Mouse (Mus musculus): ENCODE results near the gene Trpm3. TPM values are rescaled to one million over a fixed set of nuclear protein-coding genes. Genes with fewer than 3 reads are reported as not detected.

Trpm3 gene
- polyA plus RNA-seq, 1 experiment = not detected

- no peak overlapping the region for H3K4me3 ChIP-seq (replicated peaks)
- no peaks in the 10 kb centered on the region for H3K4me1 ChIP-seq
- no peaks in the 10 kb centered on the region for H3K27me3 ChIP-seq (replicated peaks)
- H3K36me3 ChIP-seq (replicated peaks; ENCODE audit: low read length) = no peaks in the 10 kb centered on the region
- H3K9me3 ChIP-seq = no peaks in the 10 kb centered on the region
- no peak for TF ChIP-seq FLI1 (IDR thresholded peaks at IDR 0.05; ENCODE audit: low read length)
- TF ChIP-seq GATA1 (IDR thresholded peaks at IDR 0.05; ENCODE audit: borderline replicate concordance, low read length) = no peak
Observed at GRCm38 (mm10) chr19:22700871-22701651, 562.2 kb downstream of the Trpm3 start.

DNA sequence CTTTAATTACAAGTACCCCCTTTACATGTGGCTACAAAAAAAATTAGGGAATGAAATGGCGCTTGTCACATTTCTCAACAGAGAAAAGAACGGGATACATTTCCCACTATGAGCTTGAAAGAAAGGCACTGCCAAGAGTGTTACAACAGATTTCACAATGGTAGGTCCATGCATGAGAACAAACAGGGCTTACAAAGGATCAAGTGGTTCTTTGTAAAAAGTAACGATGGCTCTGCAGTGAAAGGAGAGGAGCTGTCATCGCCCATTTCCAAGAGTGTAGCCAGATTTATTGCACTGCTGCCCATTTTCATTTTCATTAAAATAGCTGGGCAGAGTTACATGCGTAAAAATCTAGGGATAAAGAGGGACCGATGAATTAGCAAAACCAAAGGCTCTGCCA lies 565.0 kb downstream of the Trpm3 start:
- TF ChIP-seq GATA1 (IDR thresholded peaks at IDR 0.05; ENCODE audit: borderline replicate concordance, low read length) = no peak
- no peak for TF ChIP-seq FLI1 (IDR thresholded peaks at IDR 0.05; ENCODE audit: low read length)
- Histone ChIP-seq H3K36me3 (replicated peaks; ENCODE audit: low read length) (no peaks in the 10 kb centered on the region), H3K27me3 (replicated peaks) (no peaks in the 10 kb centered on the region), H3K4me1 (no peaks in the 10 kb centered on the region), H3K4me3 (replicated peaks) (no peak overlapping the region), H3K9me3 (no peaks in the 10 kb centered on the region)

GRCm38 (mm10) chr19:22705414-22705813 lies 566.6 kb downstream of the Trpm3 start:
- H3K4me1 ChIP-seq = no peaks in the 10 kb centered on the region
- H3K27me3 ChIP-seq (replicated peaks) = no peaks in the 10 kb centered on the region
- H3K9me3 ChIP-seq = no peaks in the 10 kb centered on the region
- TF ChIP-seq FLI1 (IDR thresholded peaks at IDR 0.05; ENCODE audit: low read length) (no peak), GATA1 (IDR thresholded peaks at IDR 0.05; ENCODE audit: borderline replicate concordance, low read length) (no peak)
- H3K36me3 ChIP-seq (replicated peaks; ENCODE audit: low read length) = no peaks in the 10 kb centered on the region
- no peak overlapping the region for H3K4me3 ChIP-seq (replicated peaks)

- Histone ChIP-seq H3K9me3 (no peaks in the 10 kb centered on the region), H3K27me3 (replicated peaks) (no peaks in the 10 kb centered on the region), H3K4me1 (no peaks in the 10 kb centered on the region), H3K36me3 (replicated peaks; ENCODE audit: low read length) (no peaks in the 10 kb centered on the region), H3K4me3 (replicated peaks) (no peak overlapping the region)
- TF ChIP-seq FLI1 (IDR thresholded peaks at IDR 0.05; ENCODE audit: low read length) = no peak
- TF ChIP-seq GATA1 (IDR thresholded peaks at IDR 0.05; ENCODE audit: borderline replicate concordance, low read length) = no peak
Observed at GRCm38 (mm10) chr19:22719027-22719426, 580.2 kb downstream of the Trpm3 start.

DNA sequence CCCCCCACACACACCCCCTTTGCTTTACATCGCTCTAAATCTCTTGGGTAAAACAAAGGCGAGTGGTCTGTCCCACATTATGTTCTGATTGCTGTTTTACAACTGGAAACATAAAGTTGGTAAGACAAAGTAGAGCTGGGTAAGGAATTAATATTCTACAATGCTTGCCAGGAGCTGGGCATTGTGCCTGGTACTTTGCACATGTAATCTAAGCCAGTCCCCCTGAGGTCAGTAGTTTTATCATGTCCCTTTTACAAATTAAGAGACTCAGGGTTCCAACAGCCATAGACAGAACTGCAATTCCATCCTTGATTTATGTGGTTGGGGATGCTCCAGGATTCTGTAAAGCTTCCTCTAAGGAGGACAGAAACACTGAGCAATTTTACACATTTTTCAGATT lies 591.0 kb downstream of the Trpm3 start:
- Histone ChIP-seq H3K36me3 (replicated peaks; ENCODE audit: low read length) (no peaks in the 10 kb centered on the region), H3K27me3 (replicated peaks) (no peaks in the 10 kb centered on the region), H3K4me3 (replicated peaks) (no peak overlapping the region), H3K9me3 (no peaks in the 10 kb centered on the region), H3K4me1 (no peaks in the 10 kb centered on the region)
- TF ChIP-seq FLI1 (IDR thresholded peaks at IDR 0.05; ENCODE audit: low read length) (no peak), GATA1 (IDR thresholded peaks at IDR 0.05; ENCODE audit: borderline replicate concordance, low read length) (no peak)

DNA sequence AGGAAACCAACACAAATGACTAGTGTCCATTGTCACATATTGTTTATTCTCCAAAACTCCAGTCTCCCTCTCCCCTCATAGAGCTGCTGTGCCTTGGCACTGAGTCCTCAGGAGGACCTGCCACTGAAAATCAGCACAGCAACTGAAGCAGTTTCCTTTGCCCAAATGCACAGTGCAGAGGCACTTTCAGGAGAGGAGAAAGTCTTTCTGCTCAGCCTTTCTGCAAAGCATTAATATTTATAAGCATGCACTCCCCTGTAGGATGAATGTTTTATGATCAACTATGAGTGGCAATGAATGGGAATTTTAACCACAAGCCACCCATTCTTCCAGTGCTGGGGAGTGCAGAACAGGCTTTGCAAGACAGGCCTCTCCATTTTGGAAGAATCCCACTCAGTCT lies 592.1 kb downstream of the Trpm3 start:
- Histone ChIP-seq H3K9me3 (no peaks in the 10 kb centered on the region), H3K4me3 (replicated peaks) (no peak overlapping the region)
- TF ChIP-seq FLI1 (IDR thresholded peaks at IDR 0.05; ENCODE audit: low read length) = no peak
- TF ChIP-seq GATA1 (IDR thresholded peaks at IDR 0.05; ENCODE audit: borderline replicate concordance, low read length) = no peak

DNA sequence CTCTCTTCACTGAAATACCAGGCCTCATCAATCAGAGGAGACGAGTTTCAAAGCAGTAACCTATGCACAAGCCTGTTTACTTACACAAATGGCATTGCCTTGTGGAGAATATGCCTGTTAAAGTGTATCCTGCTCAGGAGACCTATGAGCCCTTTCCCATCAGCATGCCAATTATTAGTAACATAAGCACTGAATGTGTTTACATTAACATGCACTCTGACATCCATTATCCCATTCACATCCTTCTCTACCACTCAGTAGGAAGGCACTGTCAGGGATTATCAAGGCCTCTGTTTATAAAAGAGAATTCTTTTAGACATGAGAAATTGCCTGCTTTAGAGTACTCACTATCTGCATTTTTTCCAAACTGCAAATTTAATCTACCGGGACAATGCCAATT lies 598.0 kb downstream of the Trpm3 start:
- H3K27me3 ChIP-seq (replicated peaks) = no peaks in the 10 kb centered on the region
- H3K36me3 ChIP-seq (replicated peaks; ENCODE audit: low read length) = no peaks in the 10 kb centered on the region
- no peak overlapping the region for H3K4me3 ChIP-seq (replicated peaks)
- no peaks in the 10 kb centered on the region for H3K4me1 ChIP-seq
- TF ChIP-seq GATA1 (IDR thresholded peaks at IDR 0.05; ENCODE audit: borderline replicate concordance, low read length) = no peak
- TF ChIP-seq FLI1 (IDR thresholded peaks at IDR 0.05; ENCODE audit: low read length) = no peak
- no peaks in the 10 kb centered on the region for H3K9me3 ChIP-seq

More for the DNA sequence above, 592.1 kb downstream of the Trpm3 start:
- H3K4me1 ChIP-seq = no peaks in the 10 kb centered on the region
- H3K36me3 ChIP-seq (replicated peaks; ENCODE audit: low read length) = no peaks in the 10 kb centered on the region
- no peaks in the 10 kb centered on the region for H3K27me3 ChIP-seq (replicated peaks)

GRCm38 (mm10) chr19:22739240-22739639 lies 600.4 kb downstream of the Trpm3 start:
- H3K27me3 ChIP-seq (replicated peaks) = no peaks in the 10 kb centered on the region
- no peaks in the 10 kb centered on the region for H3K36me3 ChIP-seq (replicated peaks; ENCODE audit: low read length)
- no peaks in the 10 kb centered on the region for H3K4me1 ChIP-seq
- TF ChIP-seq FLI1 (IDR thresholded peaks at IDR 0.05; ENCODE audit: low read length) (no peak), GATA1 (IDR thresholded peaks at IDR 0.05; ENCODE audit: borderline replicate concordance, low read length) (no peak)
- no peaks in the 10 kb centered on the region for H3K9me3 ChIP-seq
- no peak overlapping the region for H3K4me3 ChIP-seq (replicated peaks)

DNA sequence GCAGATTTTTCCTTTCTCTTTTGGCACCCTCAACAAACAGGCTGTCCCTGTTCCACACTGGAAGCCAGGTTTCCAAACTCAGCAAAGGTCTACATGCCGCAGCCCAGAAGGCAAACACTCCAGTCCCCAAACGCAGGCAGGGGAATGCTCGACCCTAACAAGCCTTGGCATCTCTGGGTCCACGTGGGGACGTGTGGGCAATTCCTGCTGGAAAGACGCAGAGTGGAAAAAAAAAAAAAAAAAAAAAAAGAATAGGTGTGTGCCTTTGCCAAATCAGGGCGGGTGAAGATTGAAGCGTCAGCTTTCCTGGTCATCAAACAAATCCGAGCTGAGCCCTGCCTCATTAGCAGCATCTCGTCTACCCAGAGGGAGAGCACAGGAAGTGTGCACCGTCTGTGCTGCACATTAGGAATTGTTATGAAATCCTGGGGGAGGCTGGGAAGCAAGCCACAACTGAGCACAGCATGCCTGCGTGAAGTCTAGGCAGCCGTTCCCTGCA lies 614.5 kb downstream of the Trpm3 start:
- Histone ChIP-seq H3K27me3 (replicated peaks) (no peaks in the 10 kb centered on the region), H3K36me3 (replicated peaks; ENCODE audit: low read length) (no peaks in the 10 kb centered on the region), H3K9me3 (0 out of 2 replicates have a peak, but pooled peaks cover 2% of the 10 kb centered on the region), H3K4me3 (replicated peaks) (no peak overlapping the region), H3K4me1 (no peaks in the 10 kb centered on the region)
- no peak for TF ChIP-seq FLI1 (IDR thresholded peaks at IDR 0.05; ENCODE audit: low read length)
- TF ChIP-seq GATA1 (IDR thresholded peaks at IDR 0.05; ENCODE audit: borderline replicate concordance, low read length) = no peak

DNA sequence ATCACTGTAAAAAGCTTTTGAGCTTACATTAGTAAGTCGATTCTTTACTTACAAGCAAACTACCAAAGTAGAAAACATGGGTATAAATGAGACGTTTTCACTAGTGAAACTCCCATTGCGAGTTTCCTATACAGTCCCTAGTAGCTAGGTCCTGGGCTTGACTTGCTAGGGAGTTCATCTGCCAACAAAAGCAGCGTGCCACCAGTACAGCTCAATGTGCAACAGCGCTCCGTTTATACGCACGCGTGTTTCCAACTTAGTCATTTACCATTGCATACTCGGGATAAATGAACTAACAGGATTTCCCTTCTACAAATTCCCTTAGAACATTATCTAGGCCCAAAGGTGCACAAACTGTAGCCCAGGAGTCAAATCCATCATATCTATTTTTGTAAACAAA lies 615.2 kb downstream of the Trpm3 start:
- no peaks in the 10 kb centered on the region for H3K4me1 ChIP-seq
- H3K4me3 ChIP-seq (replicated peaks) = no peak overlapping the region
- H3K9me3 ChIP-seq = 0 out of 2 replicates have a peak, but pooled peaks cover 2% of the 10 kb centered on the region
- no peaks in the 10 kb centered on the region for H3K27me3 ChIP-seq (replicated peaks)
- TF ChIP-seq GATA1 (IDR thresholded peaks at IDR 0.05; ENCODE audit: borderline replicate concordance, low read length) = no peak
- TF ChIP-seq FLI1 (IDR thresholded peaks at IDR 0.05; ENCODE audit: low read length) = no peak
- H3K36me3 ChIP-seq (replicated peaks; ENCODE audit: low read length) = no peaks in the 10 kb centered on the region
